Mouse (Mus musculus) heart, adult 11 months (tissue): ENCODE data around the gene Pogz.
A peak's percentile ranks its signal among the peaks of the same experiment; 100 is the strongest.
"Not testable (repeated sequence)": the region's sequence is repeated elsewhere in the genome, so short reads cannot be mapped to it uniquely, and the experiment has no call there.

Source experiments
- DNase-seq: peaks from one replicate; pipeline ENCODE4 v3.0.0; 2022

Gene Pogz

DNA sequence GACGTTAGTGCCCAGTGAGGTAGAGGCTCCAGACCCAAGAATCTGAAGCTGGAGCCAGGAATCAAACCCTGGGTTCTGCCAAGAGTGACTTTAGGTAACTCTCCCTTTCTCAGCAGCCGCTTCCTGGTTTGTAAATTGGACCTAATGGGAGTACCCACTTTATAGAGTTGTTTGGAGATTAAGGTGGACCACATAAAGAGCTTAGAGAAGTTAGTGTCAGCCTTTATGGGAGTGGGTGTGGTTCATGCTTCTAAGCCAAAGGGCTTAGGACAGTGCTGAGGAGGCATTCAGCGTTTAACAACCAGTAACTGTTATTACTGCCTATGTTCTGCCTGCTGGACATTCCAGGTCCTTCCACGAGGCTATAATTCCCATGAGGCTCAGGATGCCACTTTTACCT is 81.5 kb downstream of the Pogz start:
- DNase-seq, result peak; percentile 80

DNA sequence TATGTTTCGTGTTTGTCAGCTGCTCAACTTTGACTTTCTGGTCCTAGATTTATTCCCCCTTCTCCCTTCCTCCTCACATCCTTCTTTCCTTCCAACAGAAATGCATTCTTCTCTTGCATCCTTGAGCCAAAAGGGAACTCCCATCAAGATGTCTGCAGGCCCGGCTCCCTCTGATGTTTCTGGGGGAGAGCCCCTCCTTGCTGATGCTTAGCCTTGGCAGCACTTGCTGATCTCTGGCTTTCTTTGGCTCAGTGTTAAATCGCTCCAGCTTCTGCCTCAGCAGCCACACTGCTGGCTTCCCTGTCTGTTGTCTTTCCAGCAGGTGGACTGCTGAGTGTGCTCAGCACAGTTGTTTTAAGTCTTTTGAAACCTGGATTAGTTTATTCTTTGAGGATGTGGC is 83.7 kb downstream of the Pogz start:
- DNase-seq, result peak; percentile 88

DNA sequence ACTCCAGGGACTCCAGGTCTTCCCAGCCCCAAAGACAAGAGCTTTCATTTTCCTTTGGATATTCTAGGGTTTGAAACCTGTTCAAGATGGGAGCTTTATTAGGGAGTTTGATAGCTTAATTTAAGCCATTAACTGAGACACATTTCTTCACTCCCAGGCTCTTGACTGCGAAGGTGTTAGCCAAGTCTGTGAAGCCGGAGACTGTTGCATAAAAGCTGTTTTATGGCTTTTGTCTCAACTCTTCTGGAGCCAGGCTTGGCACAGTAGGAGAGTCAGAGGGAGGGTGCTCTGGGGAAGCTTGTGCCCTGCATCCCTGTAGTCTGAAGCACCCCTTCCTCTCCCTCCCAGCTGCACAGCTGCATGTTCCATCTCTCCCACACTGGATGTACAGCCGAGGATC is 85.0 kb downstream of the Pogz start:
- no peak for DNase-seq

- DNase-seq, result no peak
Observed at GRCm38 (mm10) chr3:94924688-94925087, 87.3 kb downstream of the Pogz start.

DNA sequence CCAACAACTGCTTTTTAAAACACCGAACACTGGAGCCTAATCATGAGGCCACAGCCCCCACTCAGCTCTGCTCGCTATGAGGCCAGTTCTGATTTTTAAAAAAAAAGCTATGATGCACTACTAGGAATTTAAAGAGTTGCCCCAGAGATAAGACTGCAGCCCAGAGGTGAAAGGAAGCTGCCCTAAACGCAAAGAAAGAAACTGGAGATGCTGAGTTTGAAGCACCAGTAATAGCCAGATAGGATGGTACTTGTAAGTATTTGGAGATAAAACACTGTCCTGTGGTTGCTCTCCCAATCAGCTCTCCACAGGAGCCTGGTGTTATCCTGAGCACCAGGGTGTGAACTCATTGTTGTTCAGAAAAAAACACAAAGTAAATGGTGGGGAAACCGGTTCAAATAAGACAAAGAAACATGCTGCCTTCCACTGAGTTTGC is 89.0 kb downstream of the Pogz start:
- DNase-seq, result not testable (repeated sequence)

DNA sequence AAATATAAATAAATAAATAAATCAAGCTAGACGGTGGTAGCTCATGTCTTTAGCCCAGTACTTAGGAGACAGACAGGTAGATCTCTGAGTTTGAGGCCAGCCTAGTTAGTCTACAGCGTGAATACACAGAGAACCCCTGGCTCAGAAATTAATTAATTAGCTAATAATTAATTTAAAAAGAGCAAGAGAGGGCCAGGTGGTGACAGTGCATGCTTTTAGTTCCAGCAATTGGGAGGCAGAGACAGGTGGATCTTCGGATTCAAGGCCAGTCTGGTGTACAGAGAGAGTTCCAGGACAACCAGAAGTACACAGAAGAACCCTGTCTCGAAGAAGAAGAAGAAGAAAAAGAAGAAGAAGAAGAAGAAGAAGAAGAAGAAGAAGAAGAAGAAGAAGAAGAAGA is 91.6 kb downstream of the Pogz start:
- DNase-seq, result not testable (repeated sequence)

GRCm38 (mm10) chr3:94930386-94931266 is 93.3 kb downstream of the Pogz start:
- peak; percentile 97 for DNase-seq

- not testable (repeated sequence) for DNase-seq
Observed at GRCm38 (mm10) chr3:94931427-94932082, 94.2 kb downstream of the Pogz start.
